Mouse (Mus musculus): ENCODE measurements at regions not wholly inside any gene's neighbourhood (a gene's known extent, or its start where the extent isn't known, plus 50 kb on each side); places are given as distances from the start of the nearest gene placed in this dataset.

- Histone ChIP-seq H3K4me1 (replicated peaks) (peaks cover 14% of the 10 kb centered on the region), H3K27me3 (no peaks in the 10 kb centered on the region), H3K36me3 (no peaks in the 10 kb centered on the region), H3K4me2 (no peak overlapping the region), H3K27ac (replicated peaks) (peak overlapping the region; percentile 14; the same call in 1 of the 2 replicates), H3K9ac (no peak overlapping the region), H3K4me3 (no peak overlapping the region), H3K9me3 (no peaks in the 10 kb centered on the region)
- WGBS = 56% methylated on average over 8 of the region's 8 CpGs
- ATAC-seq (ENCODE audit: low FRiP score, low read depth) = peak; percentile 23; the same call in 1 of the 2 replicates
Observed at GRCm38 (mm10) chr5:54348820-54349596, 350.7 kb downstream of the Stim2 start.

GRCm38 (mm10) chr5:54349775-54350332, 351.6 kb downstream of the Stim2 start:
- H3K9me3 ChIP-seq = no peaks in the 10 kb centered on the region
- H3K4me1 ChIP-seq (replicated peaks) = peaks cover 14% of the 10 kb centered on the region
- no peaks in the 10 kb centered on the region for H3K27me3 ChIP-seq
- no peak overlapping the region for H3K9ac ChIP-seq
- ATAC-seq (ENCODE audit: low FRiP score, low read depth) = no peak; the same call in 1 of the 2 replicates
- 50% methylated on average over 5 of the region's 5 CpGs for WGBS
- no peaks in the 10 kb centered on the region for H3K36me3 ChIP-seq
- H3K4me3 ChIP-seq = no peak overlapping the region
- peak overlapping the region; percentile 35 for H3K27ac ChIP-seq (replicated peaks)
- H3K4me2 ChIP-seq = no peak overlapping the region

DNA sequence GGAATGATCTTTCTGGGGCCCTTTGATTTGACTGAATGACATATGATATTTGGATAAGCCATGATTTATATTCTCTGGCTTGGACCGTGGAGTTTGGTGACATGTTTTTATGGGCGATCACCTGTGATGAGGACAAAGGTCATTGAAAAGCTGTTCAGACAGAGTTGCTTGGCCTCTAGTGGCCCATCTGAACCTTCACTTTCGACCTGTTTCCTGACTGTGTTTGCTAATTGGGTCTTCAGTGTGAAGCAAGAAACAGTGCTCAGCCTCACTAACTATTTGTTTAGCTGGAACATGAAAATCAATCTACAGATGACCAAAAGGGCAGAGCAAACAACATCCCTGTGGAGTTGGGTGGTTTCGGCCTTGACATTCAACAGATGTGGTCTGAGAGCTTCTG, 357.8 kb downstream of the Stim2 start:
- Histone ChIP-seq H3K4me1 (replicated peaks) (0 out of 2 replicates have a peak, but pooled peaks cover 3% of the 10 kb centered on the region), H3K36me3 (no peaks in the 10 kb centered on the region), H3K27me3 (no peaks in the 10 kb centered on the region), H3K4me2 (no peak overlapping the region), H3K9ac (no peak overlapping the region), H3K4me3 (no peak overlapping the region), H3K9me3 (no peaks in the 10 kb centered on the region), H3K27ac (replicated peaks) (no peak overlapping the region)
- WGBS = 79% methylated on average over 4 of the region's 4 CpGs
- no peak for ATAC-seq (ENCODE audit: low FRiP score, low read depth)

DNA sequence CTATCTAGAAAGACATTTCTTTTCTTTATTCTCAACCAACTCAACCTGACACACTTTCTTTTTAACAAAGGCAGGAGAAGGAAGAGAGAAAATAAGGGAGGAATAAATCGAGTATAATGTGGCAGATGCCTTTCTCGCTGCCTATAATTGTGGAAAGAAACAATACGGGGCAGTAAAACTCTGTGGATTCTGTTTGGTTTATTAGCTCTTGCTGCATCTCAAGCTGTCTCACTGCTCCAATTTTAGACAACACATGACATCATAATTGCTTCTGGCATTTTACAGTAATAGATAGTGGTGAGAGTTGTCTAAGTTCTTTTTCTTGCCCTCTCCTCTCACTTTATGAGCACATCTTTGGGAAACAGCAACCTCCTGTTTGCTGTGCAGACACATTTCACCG, 359.2 kb downstream of the Stim2 start:
- 70% methylated on average over 4 of the region's 4 CpGs for WGBS
- no peaks in the 10 kb centered on the region for H3K9me3 ChIP-seq
- H3K9ac ChIP-seq = no peak overlapping the region
- no peaks in the 10 kb centered on the region for H3K27me3 ChIP-seq
- ATAC-seq (ENCODE audit: low FRiP score, low read depth) = no peak
- no peak overlapping the region for H3K27ac ChIP-seq (replicated peaks)
- H3K4me3 ChIP-seq = no peak overlapping the region
- H3K4me2 ChIP-seq = no peak overlapping the region
- H3K36me3 ChIP-seq = no peaks in the 10 kb centered on the region
- 0 out of 2 replicates have a peak, but pooled peaks cover 3% of the 10 kb centered on the region for H3K4me1 ChIP-seq (replicated peaks)

DNA sequence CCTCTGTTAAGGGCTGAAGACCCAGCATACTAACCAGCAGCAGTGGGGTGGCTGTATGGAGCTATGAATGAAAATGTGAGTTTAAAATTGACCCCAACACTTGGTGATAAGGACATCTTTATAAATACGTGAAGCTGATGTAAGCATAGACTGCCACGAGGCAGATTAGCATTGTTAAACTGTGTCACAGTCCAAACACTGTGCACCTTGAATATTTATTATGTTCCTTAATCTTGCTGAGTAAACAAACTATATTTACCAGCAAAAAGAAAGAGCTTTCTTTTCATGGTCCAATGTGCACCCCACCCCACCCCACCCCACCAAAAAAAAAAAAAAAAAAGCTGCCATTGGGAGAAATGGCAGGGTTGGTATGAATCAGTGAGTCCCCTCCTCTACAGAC, 359.9 kb downstream of the Stim2 start:
- no peak for ATAC-seq (ENCODE audit: low FRiP score, low read depth)
- WGBS = 76% methylated on average over 2 of the region's 2 CpGs

More for the DNA sequence above, 359.9 kb downstream of the Stim2 start:
- H3K9me3 ChIP-seq = no peaks in the 10 kb centered on the region
- H3K9ac ChIP-seq = no peak overlapping the region
- 0 out of 2 replicates have a peak, but pooled peaks cover 3% of the 10 kb centered on the region for H3K4me1 ChIP-seq (replicated peaks)
- no peak overlapping the region for H3K4me2 ChIP-seq
- no peak overlapping the region for H3K27ac ChIP-seq (replicated peaks)
- no peaks in the 10 kb centered on the region for H3K36me3 ChIP-seq
- no peak overlapping the region for H3K4me3 ChIP-seq
- no peaks in the 10 kb centered on the region for H3K27me3 ChIP-seq

Measured in hindbrain, embryonic 15.5 days (tissue).